Mouse (Mus musculus) brain, adult 2 months (tissue): ENCODE results near the gene Dlx6.

ENCODE experiments used
- DNase-seq: peaks from one replicate; pipeline ENCODE4 v3.0.0; 2011; ENCODE audit warnings: low read depth, low spot score

Gene Dlx6

GRCm38 (mm10) chr6:6859111-6859949, 3.8 kb upstream of the Dlx6 start:
- DNase-seq: no peak

GRCm38 (mm10) chr6:6859950-6860410, 3.2 kb upstream of the Dlx6 start:
- no peak for DNase-seq

GRCm38 (mm10) chr6:6860411-6861085, 2.6 kb upstream of the Dlx6 start:
- DNase-seq: no peak

- no peak for DNase-seq
Observed at GRCm38 (mm10) chr6:6861086-6861797, 1.9 kb upstream of the Dlx6 start.

GRCm38 (mm10) chr6:6861798-6862428, 1.2 kb upstream of the Dlx6 start:
- no peak for DNase-seq

- peak; percentile 92 for DNase-seq
Observed at GRCm38 (mm10) chr6:6862611-6863010, 523 bp upstream of the Dlx6 start.

GRCm38 (mm10) chr6:6863955-6864354, 821 bp downstream of the Dlx6 start:
- no peak for DNase-seq

- DNase-seq: no peak
Observed at GRCm38 (mm10) chr6:6864441-6865440, 1.6 kb downstream of the Dlx6 start.

- DNase-seq: no peak
Observed at GRCm38 (mm10) chr6:6867031-6867430, 3.9 kb downstream of the Dlx6 start.

- peak; percentile 75 for DNase-seq
Observed at GRCm38 (mm10) chr6:6869041-6869685, 6.0 kb downstream of the Dlx6 start.

GRCm38 (mm10) chr6:6869961-6870800, 7.0 kb downstream of the Dlx6 start:
- DNase-seq: no peak

GRCm38 (mm10) chr6:6870876-6871420, 7.8 kb downstream of the Dlx6 start:
- DNase-seq: no peak

- no peak for DNase-seq
Observed at GRCm38 (mm10) chr6:6871692-6872091, 8.6 kb downstream of the Dlx6 start.

GRCm38 (mm10) chr6:6872873-6873272, 9.7 kb downstream of the Dlx6 start:
- DNase-seq: no peak

GRCm38 (mm10) chr6:6873476-6874072, 10.4 kb downstream of the Dlx6 start:
- DNase-seq: no peak

GRCm38 (mm10) chr6:6874073-6874771, 11.1 kb downstream of the Dlx6 start:
- no peak for DNase-seq

GRCm38 (mm10) chr6:6875136-6875535, 12.0 kb downstream of the Dlx6 start:
- no peak for DNase-seq

- DNase-seq: no peak
Observed at GRCm38 (mm10) chr6:6875676-6876075, 12.5 kb downstream of the Dlx6 start.
